Mouse (Mus musculus): ENCODE data around the gene Hspa1l.

The Hspa1l gene

GRCm38 (mm10) chr17:35027277-35028068 is 55.0 kb downstream of the Hspa1l start, which contains the start of gene Sapcd1:
Sapcd1 (minus strand) TSS chr17:35028016.
- DNase-seq, result peak; percentile 92

GRCm38 (mm10) chr17:35028315-35028714 is 55.8 kb downstream of the Hspa1l start:
- no peak for DNase-seq
